Mouse (Mus musculus): Measurements from ENCODE around the gene Pcbd2.

Gene Pcbd2

DNA sequence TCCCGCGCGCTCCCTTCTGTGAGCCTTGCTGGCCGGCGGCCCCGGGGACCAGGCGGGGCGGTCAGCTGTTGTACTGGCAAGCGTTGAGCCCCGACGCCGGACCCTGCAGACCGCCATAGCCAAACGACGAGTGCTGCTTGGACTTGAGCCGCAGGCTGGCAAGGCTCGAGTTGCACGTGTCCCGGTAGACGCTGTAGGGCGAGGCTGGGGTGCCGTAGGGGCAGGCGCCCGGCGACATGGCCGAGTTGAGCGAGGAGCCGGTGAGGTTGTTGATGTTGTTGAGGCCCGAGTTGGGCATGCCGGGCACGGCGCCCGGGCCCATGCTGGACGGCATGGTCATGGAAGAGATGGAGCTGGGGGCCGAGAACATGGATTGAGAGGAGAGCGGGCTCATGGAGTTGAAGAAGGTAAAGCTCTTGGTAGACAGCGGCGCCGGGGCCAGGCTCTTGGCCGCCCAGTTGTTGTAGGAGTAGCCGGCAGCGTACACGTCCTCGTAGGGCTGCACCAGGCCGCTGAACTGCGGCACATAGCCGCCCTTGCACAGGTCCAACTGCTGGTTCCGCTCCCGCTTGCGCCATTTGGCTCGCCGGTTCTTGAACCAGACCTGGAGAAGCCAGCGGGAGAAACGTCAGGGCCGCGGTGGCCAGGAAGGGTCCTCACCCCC lies 99.0 kb downstream of the Pcbd2 start:
- peak; percentile 39 for DNase-seq (ENCODE audit: low spot score)

Measured in urinary bladder, postnatal 14 days (tissue).